Mouse (Mus musculus): Measurements from ENCODE around the gene Tbc1d1.

DNA sequence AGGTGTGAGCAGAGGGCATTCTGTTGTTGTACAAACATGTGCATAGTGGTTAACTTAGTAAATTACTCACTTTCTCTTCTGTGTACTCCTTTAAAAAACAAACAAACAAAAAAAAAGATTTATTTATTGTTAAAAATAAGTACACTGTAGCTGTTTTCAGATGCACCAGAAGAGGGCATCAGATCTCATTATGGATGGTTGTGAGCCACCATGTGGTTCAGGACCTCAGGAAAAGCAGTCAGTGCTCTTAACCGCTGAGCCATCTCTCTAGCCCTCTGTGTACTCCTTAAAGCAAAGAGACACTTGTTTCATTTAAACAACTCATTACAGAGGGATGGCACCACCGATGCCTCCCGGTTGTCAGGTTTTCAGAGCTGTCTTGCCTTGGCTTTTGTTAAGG, 46.9 kb upstream of the Tbc1d1 start:
- no peak for TF ChIP-seq CTCF (IDR thresholded peaks at IDR 0.05; ENCODE audit: extremely low read depth, insufficient read length, insufficient replicate concordance, low read depth, low read length)
- TF ChIP-seq POLR2A (IDR thresholded peaks at IDR 0.05; ENCODE audit: low read depth, low read length) = no peak

Measured in small intestine, adult 2 months (tissue).